Mouse (Mus musculus): ENCODE measurements at regions not wholly inside any gene's neighbourhood (a gene's known extent, or its start where the extent isn't known, plus 50 kb on each side); places are given as distances from the start of the nearest gene placed in this dataset.

GRCm38 (mm10) chr3:21404058-21404457 is 672.4 kb upstream of the Tbl1xr1 start:
- DNase-seq, result no peak

GRCm38 (mm10) chr3:21407077-21407476 is 669.4 kb upstream of the Tbl1xr1 start:
- no peak for DNase-seq

- no peak for DNase-seq
Observed at GRCm38 (mm10) chr3:21412010-21412409, 664.4 kb upstream of the Tbl1xr1 start.

- DNase-seq, result no peak
Observed at GRCm38 (mm10) chr3:21423139-21423538, 653.3 kb upstream of the Tbl1xr1 start.

- DNase-seq, result no peak
Observed at GRCm38 (mm10) chr3:21426538-21426937, 649.9 kb upstream of the Tbl1xr1 start.

- no peak for DNase-seq
Observed at GRCm38 (mm10) chr3:21427408-21428031, 648.9 kb upstream of the Tbl1xr1 start.

GRCm38 (mm10) chr3:21428120-21428519 is 648.3 kb upstream of the Tbl1xr1 start:
- DNase-seq, result no peak

GRCm38 (mm10) chr3:21464245-21464644 is 612.2 kb upstream of the Tbl1xr1 start:
- DNase-seq, result no peak

GRCm38 (mm10) chr3:21466113-21466645 is 610.3 kb upstream of the Tbl1xr1 start:
- DNase-seq, result no peak

GRCm38 (mm10) chr3:21477366-21477765 is 599.1 kb upstream of the Tbl1xr1 start:
- no peak for DNase-seq

- DNase-seq, result no peak
Observed at GRCm38 (mm10) chr3:21479021-21479795, 597.2 kb upstream of the Tbl1xr1 start.

- DNase-seq, result no peak
Observed at GRCm38 (mm10) chr3:21479846-21480245, 596.6 kb upstream of the Tbl1xr1 start.

- DNase-seq, result no peak
Observed at GRCm38 (mm10) chr3:21484052-21484451, 592.4 kb upstream of the Tbl1xr1 start.

GRCm38 (mm10) chr3:21485454-21485853 is 591.0 kb upstream of the Tbl1xr1 start:
- no peak for DNase-seq

- DNase-seq, result no peak
Observed at GRCm38 (mm10) chr3:21489547-21489946, 586.9 kb upstream of the Tbl1xr1 start.

GRCm38 (mm10) chr3:21492413-21492812 is 584.0 kb upstream of the Tbl1xr1 start:
- no peak for DNase-seq

GRCm38 (mm10) chr3:21493384-21493783 is 583.1 kb upstream of the Tbl1xr1 start:
- DNase-seq, result no peak

- no peak for DNase-seq
Observed at GRCm38 (mm10) chr3:21494904-21495303, 581.5 kb upstream of the Tbl1xr1 start.

- DNase-seq, result no peak
Observed at GRCm38 (mm10) chr3:21495651-21496050, 580.8 kb upstream of the Tbl1xr1 start.

- no peak for DNase-seq
Observed at GRCm38 (mm10) chr3:21496166-21496565, 580.3 kb upstream of the Tbl1xr1 start.

GRCm38 (mm10) chr3:21497011-21497410 is 579.4 kb upstream of the Tbl1xr1 start:
- DNase-seq, result no peak

GRCm38 (mm10) chr3:21507655-21508054 is 568.8 kb upstream of the Tbl1xr1 start:
- no peak for DNase-seq

- no peak for DNase-seq
Observed at GRCm38 (mm10) chr3:21512081-21512480, 564.4 kb upstream of the Tbl1xr1 start.

GRCm38 (mm10) chr3:21524426-21524937 is 552.0 kb upstream of the Tbl1xr1 start:
- DNase-seq, result no peak

Measured in B cell, adult 2 months (primary cell).